Mouse (Mus musculus) small intestine, adult 2 months (tissue): Measurements from ENCODE around the gene Man1a2. TPM values are rescaled to one million over a fixed set of nuclear protein-coding genes. Genes with fewer than 3 reads are reported as not detected.

Experiments
- H3K27ac ChIP-seq: fragments of 200-500 bp; 2 replicates; pipeline ENCODE4 v1.5.1; 2012; ENCODE audit warnings: low read depth, low read length, control low read depth, inconsistent platforms; ENCODE audit not compliant: insufficient read depth
- H3K27me3 ChIP-seq: fragments of 200-500 bp; 2 replicates; pipeline ENCODE4 v1.6.1; 2012; ENCODE audit warnings: mild to moderate bottlenecking, moderate library complexity, low read length, inconsistent platforms; ENCODE audit not compliant: control insufficient read depth, insufficient read depth
- H3K36me3 ChIP-seq: fragments of 200-500 bp; 2 replicates; pipeline ENCODE4 v1.6.1; 2012; ENCODE audit warnings: mild to moderate bottlenecking, low read length, control low read depth, inconsistent platforms; ENCODE audit not compliant: control insufficient read depth, insufficient read depth
- H3K4me1 ChIP-seq: fragments of 200-500 bp; 2 replicates; pipeline ENCODE4 v1.6.1; 2012; ENCODE audit warnings: low read length, inconsistent platforms, mixed read lengths; ENCODE audit not compliant: control insufficient read depth, insufficient read depth, insufficient read length
- H3K4me3 ChIP-seq: fragments of 200-500 bp; 2 replicates; pipeline ENCODE4 v1.5.1; 2012; ENCODE audit warnings: low read depth, mild to moderate bottlenecking, control low read depth, inconsistent platforms, low read length, moderate library complexity
- CTCF ChIP-seq: fragments of 200-500 bp; IDR thresholded peaks from 2 replicates; pipeline ENCODE4 v1.5.1; 2012; ENCODE audit warnings: low read depth, mild to moderate bottlenecking, control low read depth, inconsistent platforms, low read length, moderate library complexity, mixed read lengths; ENCODE audit not compliant: insufficient replicate concordance, insufficient read length; ENCODE audit errors: extremely low read depth
- POLR2A ChIP-seq: fragments of 200-500 bp; IDR thresholded peaks from 2 replicates; pipeline ENCODE4 v1.6.1; 2012; ENCODE audit warnings: low read depth, mild to moderate bottlenecking, control low read depth, inconsistent platforms, low read length, moderate library complexity
- WGBS: fragments of 180-500 bp; shearing (Covaris S2); methylation state at CpG from one replicate; pipeline ENCODE4 v1.1.7; 2018; 5-methylcytosine and 5-hydroxymethylcytosine counted together
- polyA plus RNA-seq: library from polyadenylated mRNA; depleted of rRNA; stranded (reverse); fragments of >200 nt; gene quantifications from 2 replicates; pipeline ENCODE4 v1.2.3, GENCODE M21; 2012

The Man1a2 gene
- polyA plus RNA-seq, 1 experiment: 31.1 TPM

- TF ChIP-seq POLR2A (no peak), CTCF (no peak)
- Histone ChIP-seq H3K4me3 (no peak overlapping the region), H3K4me1 (peaks cover 5% of the 10 kb centered on the region; the same call in 1 of the 2 replicates), H3K36me3 (no peaks in the 10 kb centered on the region), H3K27ac (no peak overlapping the region), H3K27me3 (no peaks in the 10 kb centered on the region)
- WGBS: 94% methylated on average over 5 of the region's 5 CpGs
These were observed 35.5 kb upstream of the Man1a2 start for GRCm38 (mm10) chr3:100720786-100721300.

- peaks cover 5% of the 10 kb centered on the region; the same call in 1 of the 2 replicates for H3K4me1 ChIP-seq
- no peak overlapping the region for H3K27ac ChIP-seq
- no peaks in the 10 kb centered on the region for H3K36me3 ChIP-seq
- 28% methylated on average over 7 of the region's 7 CpGs for WGBS
- no peaks in the 10 kb centered on the region for H3K27me3 ChIP-seq
- TF ChIP-seq CTCF (no peak), POLR2A (no peak)
- no peak overlapping the region for H3K4me3 ChIP-seq
These were observed 30.9 kb upstream of the Man1a2 start for GRCm38 (mm10) chr3:100716241-100716640.

GRCm38 (mm10) chr3:100715367-100715766, 30.1 kb upstream of the Man1a2 start:
- Histone ChIP-seq H3K27me3 (no peaks in the 10 kb centered on the region), H3K4me3 (no peak overlapping the region), H3K36me3 (no peaks in the 10 kb centered on the region), H3K4me1 (peaks cover 5% of the 10 kb centered on the region; the same call in 1 of the 2 replicates), H3K27ac (no peak overlapping the region)
- WGBS: 83% methylated on average over 4 of the region's 4 CpGs
- no peak for TF ChIP-seq POLR2A

GRCm38 (mm10) chr3:100713142-100714005, 28.1 kb upstream of the Man1a2 start:
- Histone ChIP-seq H3K36me3 (no peaks in the 10 kb centered on the region), H3K4me1 (peaks cover 5% of the 10 kb centered on the region; the same call in 1 of the 2 replicates), H3K4me3 (no peak overlapping the region), H3K27me3 (no peaks in the 10 kb centered on the region), H3K27ac (no peak overlapping the region)
- no peak for TF ChIP-seq POLR2A
- no peak for TF ChIP-seq CTCF
- WGBS: 77% methylated on average over 11 of the region's 11 CpGs

GRCm38 (mm10) chr3:100712140-100712539, 26.8 kb upstream of the Man1a2 start:
- TF ChIP-seq CTCF (no peak), POLR2A (no peak)
- WGBS: 75% methylated on average over 7 of the region's 7 CpGs
- H3K36me3 ChIP-seq: no peaks in the 10 kb centered on the region

GRCm38 (mm10) chr3:100711486-100711885, 26.2 kb upstream of the Man1a2 start:
- peaks cover 3% of the 10 kb centered on the region; the same call in 1 of the 2 replicates for H3K4me1 ChIP-seq
- no peaks in the 10 kb centered on the region for H3K36me3 ChIP-seq
- no peaks in the 10 kb centered on the region for H3K27me3 ChIP-seq
- 48% methylated on average over 4 of the region's 4 CpGs for WGBS
- no peak for TF ChIP-seq POLR2A
- no peak for TF ChIP-seq CTCF
- H3K4me3 ChIP-seq: no peak overlapping the region
- H3K27ac ChIP-seq: no peak overlapping the region

More at GRCm38 (mm10) chr3:100712140-100712539, 26.8 kb upstream of the Man1a2 start:
- no peak overlapping the region for H3K4me3 ChIP-seq
- H3K27ac ChIP-seq: no peak overlapping the region
- peaks cover 5% of the 10 kb centered on the region; the same call in 1 of the 2 replicates for H3K4me1 ChIP-seq
- H3K27me3 ChIP-seq: no peaks in the 10 kb centered on the region

GRCm38 (mm10) chr3:100707117-100707516, 21.8 kb upstream of the Man1a2 start:
- Histone ChIP-seq H3K27ac (no peak overlapping the region), H3K4me1 (peaks cover 7% of the 10 kb centered on the region), H3K36me3 (no peaks in the 10 kb centered on the region), H3K4me3 (no peak overlapping the region), H3K27me3 (no peaks in the 10 kb centered on the region)
- WGBS: 81% methylated on average over 4 of the region's 4 CpGs
- no peak for TF ChIP-seq POLR2A
- TF ChIP-seq CTCF: no peak
